Mouse (Mus musculus) naive thymus-derived CD4-positive, alpha-beta T cell, adult 2 months (primary cell): ENCODE measurements around the gene Rpn2.

ENCODE experiments used
- DNase-seq: peaks from one replicate; pipeline ENCODE4 v3.0.0-alpha.2; 2011; ENCODE audit warnings: low read depth

Gene Rpn2

GRCm38 (mm10) chr2:157310963-157311637, 32.3 kb downstream of the Rpn2 start:
- DNase-seq, result no peak

GRCm38 (mm10) chr2:157313718-157314117, 34.9 kb downstream of the Rpn2 start:
- DNase-seq, result no peak

GRCm38 (mm10) chr2:157314310-157314709, 35.5 kb downstream of the Rpn2 start:
- DNase-seq, result no peak

- no peak for DNase-seq
These were observed 36.7 kb downstream of the Rpn2 start for GRCm38 (mm10) chr2:157315486-157315885.

- DNase-seq, result no peak
These were observed 37.6 kb downstream of the Rpn2 start for GRCm38 (mm10) chr2:157316358-157316933.

- DNase-seq, result no peak
These were observed 38.4 kb downstream of the Rpn2 start for GRCm38 (mm10) chr2:157317220-157317619.

- DNase-seq, result no peak
These were observed 41.3 kb downstream of the Rpn2 start for GRCm38 (mm10) chr2:157320135-157320534.

- DNase-seq, result no peak
These were observed 42.1 kb downstream of the Rpn2 start for GRCm38 (mm10) chr2:157320886-157321285.

GRCm38 (mm10) chr2:157322029-157322766, 43.4 kb downstream of the Rpn2 start:
- no peak for DNase-seq

- no peak for DNase-seq
These were observed 46.4 kb downstream of the Rpn2 start for GRCm38 (mm10) chr2:157325238-157325637.

GRCm38 (mm10) chr2:157328106-157328505, 49.3 kb downstream of the Rpn2 start:
- no peak for DNase-seq

- no peak for DNase-seq
These were observed 49.8 kb downstream of the Rpn2 start for GRCm38 (mm10) chr2:157328570-157328969.

- no peak for DNase-seq
These were observed 53.2 kb downstream of the Rpn2 start for GRCm38 (mm10) chr2:157332059-157332458.

GRCm38 (mm10) chr2:157338663-157339062, 59.8 kb downstream of the Rpn2 start:
- DNase-seq, result peak; percentile 74

- DNase-seq, result no peak
These were observed 60.7 kb downstream of the Rpn2 start for GRCm38 (mm10) chr2:157339532-157339931.

- no peak for DNase-seq
These were observed 61.5 kb downstream of the Rpn2 start for GRCm38 (mm10) chr2:157340221-157340741.

- DNase-seq, result peak; percentile 73
These were observed 62.9 kb downstream of the Rpn2 start for GRCm38 (mm10) chr2:157341554-157342270.

- no peak for DNase-seq
These were observed 63.6 kb downstream of the Rpn2 start for GRCm38 (mm10) chr2:157342328-157342926.

- DNase-seq, result no peak
These were observed 64.5 kb downstream of the Rpn2 start for GRCm38 (mm10) chr2:157343337-157343736.

- no peak for DNase-seq
These were observed 68.7 kb downstream of the Rpn2 start, which contains the start of gene Ghrh for GRCm38 (mm10) chr2:157347361-157348159. Gene Ghrh, minus strand, starts transcription at chr2:157347506.
